Comparison of ENCODE assay signal across 19 mouse cellular contexts in genomic region chr14:62816827-62817226, GRCm38 (mm10).
"Had no signal": no experiment of that assay in that cellular context is flagged by ENCODE, and none has a peak within 500 bp of the region (broad histone marks: within the 10 kb centered on the region; RNA-seq: fewer than 3 reads in every experiment).

No protein-coding gene starts in this region.

- H3K9me3 ChIP-seq: midbrain, embryonic 10.5 days; midbrain, embryonic 12.5 days; neural tube, embryonic 13.5 days; neural tube, embryonic 15.5 days had no signal

- H3K36me3 ChIP-seq: midbrain, embryonic 10.5 days; midbrain, embryonic 12.5 days; neural tube, embryonic 13.5 days; neural tube, embryonic 15.5 days had no signal

- H3K27ac ChIP-seq: midbrain, embryonic 10.5 days; midbrain, embryonic 12.5 days; neural tube, embryonic 13.5 days; neural tube, embryonic 15.5 days had no signal

- H3K4me2 ChIP-seq: lung, embryonic 14.5 days; midbrain, embryonic 12.5 days; neural tube, embryonic 13.5 days; neural tube, embryonic 15.5 days had no signal

- DNase-seq: lung, adult 18-20 months; lung, embryonic 14.5 days; lung, postnatal 10 days; lung, postnatal 4 days; midbrain, embryonic 14.5 days; retina, postnatal 1 day; right cerebral cortex, adult 18-20 months; right cerebral cortex, postnatal 25 days; right cerebral cortex, postnatal 4 days; spleen, adult 18-20 months; thymus, adult 2 months; thymus, postnatal 25 days; thymus, postnatal 4 days had no signal

- H3K4me1 ChIP-seq: midbrain, embryonic 10.5 days; midbrain, embryonic 12.5 days; neural tube, embryonic 13.5 days; neural tube, embryonic 15.5 days had no signal

- H3K4me3 ChIP-seq: midbrain, embryonic 10.5 days; midbrain, embryonic 12.5 days; myocyte; neural tube, embryonic 13.5 days; neural tube, embryonic 15.5 days had no signal

- H3K9ac ChIP-seq: lung, embryonic 14.5 days; midbrain, embryonic 12.5 days; neural tube, embryonic 13.5 days; neural tube, embryonic 15.5 days had no signal

- ATAC-seq: midbrain, embryonic 16.5 days had no signal

- H3K27me3 ChIP-seq: midbrain, embryonic 12.5 days; neural tube, embryonic 13.5 days; neural tube, embryonic 15.5 days had no signal
